Mouse (Mus musculus) ES-Bruce4 (cell line): Measurements from ENCODE around the gene Atg10.

ENCODE experiments used
- CTCF ChIP-seq: IDR thresholded peaks from one replicate; pipeline ENCODE4 v1.8.1; 2011; ENCODE audit warnings: low read depth, low read length
- EP300 ChIP-seq: IDR thresholded peaks from 2 replicates; pipeline ENCODE4 v1.6.1; 2011; ENCODE audit warnings: low read depth, low read length; ENCODE audit not compliant: insufficient read depth
- POLR2A ChIP-seq: IDR thresholded peaks from one replicate; pipeline ENCODE4 v1.8.1; 2011; ENCODE audit warnings: low read length; ENCODE audit not compliant: insufficient read depth

DNA sequence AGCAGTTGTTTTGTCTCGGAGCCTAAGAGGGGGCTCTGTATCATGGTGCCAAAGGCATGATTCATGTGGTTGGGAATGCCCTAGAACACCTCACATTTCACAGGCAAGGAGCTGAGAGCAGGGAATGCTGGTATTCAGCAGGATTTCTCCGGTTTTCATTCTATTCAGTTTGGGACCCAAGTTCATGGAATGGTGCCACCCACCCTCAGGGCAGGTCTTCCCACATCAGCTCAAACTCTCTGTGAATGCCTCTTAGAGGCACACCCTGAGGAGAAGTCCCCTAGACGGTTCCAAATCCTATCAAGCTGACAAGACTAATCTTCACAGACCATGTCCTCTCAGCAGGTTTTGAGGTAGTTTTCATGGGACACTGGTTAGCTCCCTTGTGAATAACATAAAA lies 211.9 kb downstream of the Atg10 start:
- no peak for TF ChIP-seq POLR2A
- TF ChIP-seq CTCF: no peak
- no peak for TF ChIP-seq EP300
